Mouse (Mus musculus) left cerebral cortex, postnatal 36 days (tissue): ENCODE measurements around the gene Zfp91. TPM values are rescaled to one million over a fixed set of nuclear protein-coding genes. Genes with fewer than 3 reads are reported as not detected.
A peak's percentile ranks its signal among the peaks of the same experiment; 100 is the strongest.

ENCODE experiments used
- DNase-seq, 2 experiments: peaks; one replicate each; pipeline ENCODE4 v3.0.0; 2021 to 2022; ENCODE audit warnings: low spot score in 2 of 2, mixed read lengths in 1 of 2
- intact Hi-C: fragments of 180-260 bp; cut with DNase I; formaldehyde crosslinking; loops from one replicate; pipeline ENCODE4 v1.15.1; 2025
- total RNA-seq, 2 experiments: library from RNA; stranded (reverse); gene quantifications; 2 replicates each; pipeline ENCODE4 v1.2.3; 2021

Zfp91 gene
- 10 to 100 TPM; 94.2 to 95.2 TPM for total RNA-seq

DNA sequence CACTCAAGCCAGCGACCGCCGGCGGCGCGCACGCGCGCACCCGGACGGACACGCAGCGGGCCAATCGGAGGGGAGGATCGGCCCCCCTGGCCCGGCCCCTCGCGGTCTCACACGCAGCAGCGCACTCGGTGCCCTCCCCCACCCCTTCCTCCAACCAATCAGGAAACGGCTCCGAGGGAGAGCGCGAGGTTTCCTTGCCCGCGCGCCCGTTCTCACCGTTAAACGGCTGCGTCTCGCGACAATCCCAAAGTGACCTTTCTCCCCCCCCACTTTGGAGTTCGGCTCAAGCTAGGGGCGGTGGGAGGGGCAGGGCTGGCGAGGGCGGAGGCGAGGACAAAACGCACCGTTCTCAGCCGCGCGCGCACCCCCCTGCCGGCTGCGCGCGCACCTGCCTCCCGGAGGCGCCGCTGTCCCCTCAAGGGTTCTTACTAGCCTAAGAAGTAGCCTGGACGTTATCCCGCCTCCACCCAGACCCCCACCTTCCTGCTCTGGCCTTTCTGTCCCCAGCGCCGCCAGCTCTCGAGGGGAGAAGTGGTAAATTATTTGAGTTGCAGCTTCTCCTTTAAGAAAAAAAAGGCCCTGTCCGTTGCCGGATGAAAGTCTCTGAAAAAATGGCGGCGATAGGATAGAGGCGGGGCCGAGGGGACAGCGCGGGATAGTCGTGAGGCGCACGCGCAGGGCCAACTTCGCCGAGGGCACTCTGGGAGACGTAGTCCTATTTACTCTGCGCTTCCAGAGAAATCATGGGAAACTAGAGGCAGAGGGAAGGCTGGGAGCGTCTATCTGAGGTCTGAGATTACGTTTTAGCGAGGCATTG lies at the start of gene Zfp91, which contains the start of gene Lpxn:
Zfp91 (minus strand) TSS at position 616 of the 817 bp plus-strand sequence.
Lpxn (plus strand) TSS at position 683 of the 817 bp plus-strand sequence.
- intact Hi-C loops, result loop anchor here (2.0 to 5.0 kb wide), 6 partner anchors 33 to 783 kb away; partner anchors contain the start of gene Dtx4
- DNase-seq, result peak; percentile 96 to 98

DNA sequence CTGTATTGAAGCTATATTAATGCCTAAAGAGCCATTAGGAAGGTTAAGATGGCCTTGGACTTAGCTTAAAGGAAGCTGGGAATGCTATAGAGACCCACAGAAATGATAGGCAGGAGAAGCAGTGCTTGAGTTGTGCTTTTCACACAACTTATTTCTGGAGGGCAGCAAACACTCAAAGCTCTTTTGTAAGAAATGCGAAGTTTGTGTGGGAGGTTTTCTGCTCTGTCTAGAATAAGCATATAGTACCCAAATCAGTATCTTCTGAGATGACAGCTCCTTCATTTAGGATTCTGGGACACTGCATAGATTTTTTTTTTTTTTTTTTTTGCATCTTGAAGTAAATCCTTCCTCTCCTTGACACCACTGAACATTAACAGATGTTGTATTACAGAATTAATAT lies 42.6 kb upstream of the Zfp91 start:
- intact Hi-C loops, result no loop called here
- DNase-seq, result no peak

DNA sequence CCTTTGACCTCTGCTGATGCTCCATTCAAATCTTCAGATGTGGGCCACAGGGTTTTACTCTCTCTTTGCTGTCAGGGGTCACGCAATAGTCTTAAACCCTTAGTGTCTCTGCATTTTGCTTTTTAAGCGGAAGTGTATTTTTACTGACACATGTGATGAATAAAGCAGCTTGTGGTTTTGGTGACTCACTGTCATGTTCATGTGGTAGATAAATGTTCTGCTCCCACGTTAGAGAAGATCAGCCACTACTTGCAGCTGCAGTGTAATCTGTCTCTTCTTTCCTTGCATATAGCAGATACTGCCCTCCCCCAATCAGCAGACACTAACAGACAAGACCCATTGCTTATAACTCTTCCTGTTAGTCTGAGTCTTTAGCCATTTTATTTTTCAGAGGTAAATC lies 37.7 kb upstream of the Zfp91 start:
- intact Hi-C loops, result no loop called here
- no peak for DNase-seq

DNA sequence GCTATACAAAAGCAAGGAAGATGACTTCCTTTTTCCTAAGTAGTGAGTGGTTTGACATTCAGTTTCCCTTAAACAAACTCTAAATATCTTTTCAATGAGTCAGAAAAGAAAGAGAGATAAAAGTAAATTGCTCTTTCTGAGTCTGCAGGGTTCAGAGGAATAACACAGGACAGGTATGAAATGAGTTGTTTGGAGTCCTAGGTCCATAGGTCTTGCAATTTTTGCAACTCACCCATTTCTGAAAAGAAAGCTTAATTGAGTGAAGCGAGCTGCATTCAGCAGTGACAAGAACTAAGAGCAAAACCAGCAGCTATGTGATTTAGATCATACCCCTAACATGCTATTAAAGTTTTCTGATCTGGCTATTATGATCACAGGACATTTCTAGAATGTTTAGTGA lies 35.6 kb upstream of the Zfp91 start:
- intact Hi-C loops, result no loop called here

DNA sequence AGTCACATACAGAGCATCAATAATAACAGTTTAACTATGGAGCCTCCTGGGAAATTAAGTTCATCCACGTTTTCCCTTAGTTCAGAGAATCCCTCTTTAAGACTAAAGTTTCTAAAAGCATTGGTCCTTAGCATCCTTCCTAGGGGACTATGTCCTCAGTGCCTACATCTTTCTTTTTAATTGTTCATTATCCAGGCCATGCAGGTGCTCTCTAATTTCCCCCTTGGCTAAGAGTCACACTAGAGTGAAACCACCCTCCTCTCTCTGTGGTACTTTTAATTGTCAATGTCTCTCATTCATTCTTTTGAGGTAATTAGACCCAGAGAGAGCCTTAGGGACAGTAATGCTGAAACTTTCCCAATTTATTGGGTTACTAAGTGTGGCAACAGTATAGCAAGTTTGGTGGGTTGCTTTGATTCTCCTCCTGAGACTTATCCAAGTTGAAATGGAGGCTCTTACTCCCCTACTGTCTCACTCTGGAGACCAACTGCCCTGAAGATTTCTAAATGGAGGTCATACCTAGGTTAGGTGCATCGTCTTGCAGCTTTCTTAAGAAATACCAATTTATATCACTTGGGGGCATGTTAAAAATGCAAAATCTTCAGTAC lies 35.0 kb upstream of the Zfp91 start:
- no peak for DNase-seq
- intact Hi-C loops, result no loop called here

More for the DNA sequence above, 35.6 kb upstream of the Zfp91 start:
- DNase-seq, result no peak

DNA sequence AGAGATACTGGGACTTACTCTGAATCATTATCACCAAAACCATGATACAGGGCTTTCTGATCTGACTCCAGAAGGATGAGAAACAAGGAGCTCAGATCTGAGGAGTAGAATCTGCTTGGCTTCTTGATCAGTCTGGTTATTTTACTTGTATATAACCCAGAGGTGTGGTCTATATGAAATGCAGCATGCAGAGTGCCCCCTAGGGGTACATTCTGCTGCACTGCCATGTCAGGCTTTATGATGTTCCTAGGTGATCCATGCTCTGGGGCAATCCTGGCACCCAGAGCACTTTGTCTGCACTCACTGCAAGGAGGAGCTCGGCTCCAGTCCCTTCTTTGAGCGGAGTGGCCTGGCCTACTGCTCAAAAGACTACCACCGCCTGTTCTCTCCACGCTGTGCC lies 28.6 kb upstream of the Zfp91 start:
- intact Hi-C loops, result no loop called here
- no peak for DNase-seq

DNA sequence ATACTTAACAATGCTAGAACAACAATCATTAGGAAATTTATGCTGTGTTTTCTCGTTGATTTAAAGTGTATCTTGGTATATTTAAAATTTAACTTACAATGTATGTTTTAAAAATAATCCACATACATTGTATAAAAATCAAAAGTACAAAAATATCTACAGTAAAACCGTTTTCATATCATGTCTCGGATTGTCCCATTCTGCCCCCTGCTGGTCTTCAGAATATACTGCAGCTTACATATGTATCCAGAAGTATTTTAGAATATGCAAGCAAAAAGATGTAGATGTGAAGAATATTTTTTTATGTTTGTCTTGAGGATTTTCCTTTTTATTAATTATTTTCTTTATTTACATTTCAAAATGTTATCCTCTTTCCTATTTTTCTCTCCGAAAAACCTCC lies 24.5 kb upstream of the Zfp91 start:
- DNase-seq, result no peak
- intact Hi-C loops, result loop anchor here (1.0 kb wide), 1 partner anchor 302 kb away; no protein-coding TSS in a partner anchor

DNA sequence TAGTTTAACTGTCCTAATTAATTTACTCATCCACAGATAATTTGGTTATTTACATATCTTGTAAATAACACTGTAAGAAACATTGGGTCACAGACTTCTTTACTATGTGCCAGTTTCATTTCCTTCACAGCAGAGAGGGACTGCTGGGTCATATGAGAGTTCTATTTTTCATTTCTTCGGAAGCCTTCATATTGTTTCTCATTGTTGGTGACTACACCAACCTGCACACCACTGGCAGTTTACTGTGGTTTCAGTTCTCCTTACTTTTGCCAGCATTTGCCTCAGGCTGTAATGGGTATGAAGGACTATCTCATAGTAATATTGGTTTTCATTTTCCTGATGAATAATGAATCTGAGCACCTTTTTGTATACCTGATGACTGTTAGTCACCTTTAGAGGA lies 22.6 kb upstream of the Zfp91 start:
- intact Hi-C loops, result no loop called here
- DNase-seq, result no peak

DNA sequence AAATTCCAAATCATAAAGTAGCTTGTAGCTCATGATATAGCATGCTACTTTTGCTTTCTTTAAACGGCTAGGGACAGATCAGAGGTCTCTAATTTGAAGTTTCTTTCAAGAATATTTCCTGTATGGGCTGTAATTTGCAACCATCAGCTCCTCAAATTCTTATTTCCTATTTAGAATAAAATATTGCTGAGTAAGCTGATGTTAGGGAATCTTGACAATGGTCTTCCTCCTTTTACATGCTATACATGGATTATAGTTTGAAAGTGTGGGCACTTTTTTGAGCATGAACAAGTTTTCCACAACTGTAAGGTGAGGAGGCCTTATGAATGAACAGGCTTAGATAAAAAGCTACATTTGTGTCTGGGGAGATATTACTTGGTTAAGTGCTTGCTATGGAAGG lies 18.0 kb upstream of the Zfp91 start:
- intact Hi-C loops, result no loop called here
- no peak for DNase-seq

DNA sequence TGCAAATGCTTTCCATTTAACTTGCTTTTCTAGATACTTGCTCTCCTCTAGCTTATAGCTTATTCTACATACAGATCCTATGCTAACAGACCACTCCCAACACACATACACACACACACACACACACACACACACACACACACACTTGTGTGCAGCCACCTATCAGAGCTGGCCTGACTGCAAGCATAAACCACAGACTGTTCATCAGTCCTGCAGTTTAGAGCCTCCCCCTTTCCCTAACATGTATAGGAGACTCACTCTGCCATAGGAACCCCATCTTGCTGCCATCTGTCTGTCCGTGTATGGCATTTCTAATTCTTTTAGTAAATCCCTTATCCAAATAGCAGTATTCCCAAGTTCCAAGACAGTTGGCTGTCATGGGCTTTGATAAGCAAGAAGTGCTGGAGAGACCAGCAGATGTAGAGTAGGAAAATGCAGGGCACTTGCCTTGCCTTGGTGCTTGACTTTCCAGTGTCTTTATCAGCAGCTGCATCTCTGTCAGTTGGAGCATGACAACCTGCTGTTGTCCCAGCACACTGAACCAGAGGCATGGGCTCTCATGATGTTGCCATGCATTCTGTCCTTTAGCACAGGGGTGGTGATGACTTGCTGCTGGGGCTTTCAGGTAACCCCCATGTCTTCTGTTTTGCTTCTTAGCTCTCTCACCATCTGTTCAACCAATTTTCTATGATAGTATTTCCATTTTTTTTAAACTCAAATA lies 16.9 kb upstream of the Zfp91 start:
- intact Hi-C loops, result no loop called here
- DNase-seq, result no peak

DNA sequence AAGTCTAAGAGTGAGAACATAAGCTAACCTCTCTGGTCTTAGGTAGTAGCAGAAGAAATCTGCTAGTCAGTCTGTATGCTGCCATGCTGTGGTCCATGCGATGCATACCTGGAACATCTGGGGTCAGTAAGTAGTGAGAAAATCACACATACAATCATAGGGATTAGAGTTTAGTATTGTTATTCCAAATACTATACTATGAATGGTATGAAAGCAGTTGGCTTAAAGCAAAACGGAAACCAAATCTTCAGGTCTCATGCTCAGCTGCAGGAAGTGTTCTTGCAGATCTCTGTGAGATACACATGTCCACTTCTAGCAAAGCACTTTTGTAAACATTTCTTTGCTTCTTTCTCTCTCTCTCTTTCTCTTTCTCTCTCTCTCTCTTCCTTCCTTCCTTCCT lies 10.3 kb upstream of the Zfp91 start:
- intact Hi-C loops, result no loop called here
- no peak for DNase-seq

DNA sequence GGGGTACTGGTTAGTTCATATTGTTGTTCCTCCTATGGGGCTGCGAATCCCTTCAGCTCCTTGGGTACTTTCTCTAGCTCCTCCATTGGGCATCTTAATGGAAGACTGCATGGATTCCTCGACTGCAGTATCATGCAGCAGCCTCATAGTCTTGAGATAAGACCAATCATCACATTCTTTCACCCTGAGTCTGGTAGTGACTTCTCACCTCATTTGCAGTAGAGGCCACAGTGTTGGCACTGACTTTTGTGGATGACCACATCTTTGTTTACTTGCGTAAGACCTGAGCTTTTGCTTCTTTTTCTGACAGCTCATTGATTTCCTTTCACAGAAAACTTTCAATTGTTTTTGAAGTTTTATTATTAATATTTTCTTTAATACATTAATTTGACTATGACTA lies 9.8 kb upstream of the Zfp91 start:
- DNase-seq, result no peak
- intact Hi-C loops, result no loop called here

DNA sequence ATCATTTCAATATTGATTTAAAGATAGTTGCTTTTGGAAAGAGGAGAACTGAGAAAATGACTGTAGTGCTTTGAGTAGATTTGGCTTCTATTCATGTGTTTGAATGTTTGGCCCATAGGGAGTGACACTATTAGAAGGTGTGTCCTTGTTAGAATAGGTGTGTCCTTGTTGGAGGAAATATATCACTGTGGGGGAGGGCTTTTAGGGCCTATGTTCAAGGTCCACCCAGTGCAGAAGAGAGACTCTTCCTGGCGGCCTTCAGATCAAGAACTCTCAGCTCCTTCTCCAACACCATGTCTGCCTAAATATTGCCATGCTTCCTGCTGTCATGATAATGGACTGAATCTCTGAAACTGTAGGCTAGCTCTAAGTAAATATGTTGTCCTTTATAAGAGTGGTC lies 8.3 kb upstream of the Zfp91 start:
- intact Hi-C loops, result no loop called here
- DNase-seq, result no peak

DNA sequence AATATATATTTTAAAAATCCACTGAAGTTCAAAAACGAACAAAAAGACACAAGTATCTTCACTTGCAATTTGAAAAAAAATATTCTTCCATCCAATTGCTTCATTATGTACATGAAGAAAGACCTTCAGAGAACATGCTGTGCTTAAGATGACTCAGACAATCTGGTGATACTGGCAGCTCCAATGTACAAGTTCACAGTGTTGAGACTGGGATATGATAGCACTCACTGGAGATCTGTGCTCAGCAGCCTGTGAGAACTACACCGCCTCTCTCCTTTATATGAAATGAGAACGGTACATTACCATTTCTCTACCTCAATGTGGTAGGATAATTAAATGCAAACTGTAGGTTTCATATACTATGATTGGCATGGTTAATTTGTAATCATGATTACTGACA lies 6.9 kb upstream of the Zfp91 start:
- intact Hi-C loops, result no loop called here
- peak; percentile 27 to 29 for DNase-seq

DNA sequence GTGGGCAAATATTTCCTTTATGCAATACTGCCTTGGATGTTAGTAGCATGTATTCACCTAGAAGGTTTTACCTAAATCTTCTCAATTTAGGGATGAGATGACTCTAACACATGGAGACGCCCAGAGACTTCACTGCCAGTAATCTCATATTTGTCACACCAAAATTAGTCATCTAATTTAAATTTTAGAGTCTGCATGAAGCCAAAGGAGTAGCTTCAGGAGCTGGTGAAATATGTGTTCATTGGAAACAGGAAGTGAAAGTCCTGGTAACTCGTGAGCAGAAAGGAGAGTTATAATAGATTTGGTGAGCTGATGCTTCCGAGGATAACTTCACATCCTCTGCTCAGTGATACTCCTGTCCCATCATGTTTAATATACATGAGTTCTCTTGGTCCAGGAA lies 5.1 kb upstream of the Zfp91 start:
- DNase-seq, result no peak
- intact Hi-C loops, result no loop called here

DNA sequence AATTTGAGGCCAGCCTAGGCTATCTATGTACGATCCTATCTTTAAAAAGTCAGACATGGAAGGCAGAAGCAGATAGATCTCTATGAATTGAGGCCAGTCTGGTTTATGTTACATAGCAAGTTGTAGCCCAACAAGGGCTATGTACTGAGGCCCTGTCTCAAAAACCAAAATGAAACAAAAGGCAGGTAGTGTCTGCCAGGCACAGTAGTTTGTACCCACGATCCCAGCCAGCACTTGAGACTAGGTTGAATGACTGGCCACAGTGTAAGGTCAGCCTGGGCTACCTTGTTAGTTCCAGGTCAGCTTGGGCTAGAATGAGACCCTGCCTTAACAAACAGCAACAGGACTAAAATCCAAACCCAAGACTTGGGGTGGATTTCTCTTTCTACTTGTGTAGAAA lies 4.7 kb upstream of the Zfp91 start:
- no peak for DNase-seq
- intact Hi-C loops, result no loop called here

DNA sequence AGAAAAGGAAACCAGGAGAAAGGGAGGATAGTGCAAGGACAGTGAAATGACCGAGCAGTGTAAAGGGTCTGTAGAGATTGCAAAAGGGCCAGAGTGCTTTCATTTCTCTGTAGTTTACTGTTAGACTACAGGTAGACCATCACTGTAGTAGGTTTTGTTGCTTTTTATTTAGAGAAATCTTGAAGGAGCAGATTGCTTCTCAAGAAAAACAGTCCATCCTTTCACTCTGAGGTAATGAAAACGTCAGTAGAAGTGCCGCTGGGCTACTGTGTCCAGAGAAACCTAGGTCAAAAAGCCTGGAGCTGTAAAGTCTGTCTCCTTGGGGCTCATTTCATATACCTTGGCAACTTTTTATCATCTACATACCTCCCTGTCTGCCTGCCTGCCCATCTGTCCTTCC lies 3.2 kb upstream of the Zfp91 start:
- intact Hi-C loops, result loop anchor here (5.0 kb wide), 4 partner anchors 37 to 787 kb away; partner anchors contain the start of gene Dtx4
- no peak for DNase-seq

DNA sequence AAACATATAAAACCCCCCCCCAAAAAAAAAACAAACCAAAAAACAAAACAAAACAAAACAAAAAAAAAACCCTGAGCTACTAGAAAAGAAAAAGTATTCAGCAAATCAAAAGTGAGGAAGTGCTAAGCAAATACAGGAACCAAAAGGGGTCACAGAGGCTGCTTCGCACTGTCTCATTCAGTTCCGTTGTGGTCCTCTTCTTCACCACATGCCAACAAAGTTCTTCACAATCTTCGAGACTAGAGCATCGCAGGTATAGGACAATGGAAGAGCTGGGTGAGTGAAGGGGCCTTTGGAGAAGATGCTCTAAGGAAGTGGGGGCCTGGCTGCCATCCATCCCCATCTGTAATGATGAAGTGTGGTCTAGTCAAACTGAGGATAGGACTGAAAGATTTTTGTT lies 2.5 kb upstream of the Zfp91 start:
- intact Hi-C loops, result loop anchor here (5.0 kb wide), 4 partner anchors 36 to 786 kb away; partner anchors contain the start of gene Dtx4

DNA sequence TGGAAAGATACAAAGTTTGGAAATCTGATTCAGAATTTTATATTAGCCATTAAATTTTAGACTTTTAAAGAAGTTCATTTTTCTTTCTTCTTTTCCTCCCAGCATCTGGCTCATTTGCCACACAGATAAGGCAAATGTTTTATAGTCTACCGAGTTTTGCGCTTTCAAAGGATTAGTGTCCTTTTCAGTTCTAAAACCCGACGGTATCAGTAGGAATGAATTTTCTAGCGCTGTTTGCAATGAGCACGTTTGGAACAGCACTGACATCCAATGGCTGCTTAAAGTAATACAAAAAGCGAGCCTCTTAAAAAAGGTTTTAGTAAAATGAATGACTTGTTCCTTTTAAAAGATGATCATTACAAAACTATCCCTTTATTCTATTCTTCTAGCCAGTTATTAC lies 1.1 kb upstream of the Zfp91 start:
- no peak for DNase-seq
- intact Hi-C loops, result loop anchor here (2.0 to 5.0 kb wide), 5 partner anchors 35 to 785 kb away; partner anchors contain the start of gene Dtx4

More for the DNA sequence above, 2.5 kb upstream of the Zfp91 start:
- no peak for DNase-seq

DNA sequence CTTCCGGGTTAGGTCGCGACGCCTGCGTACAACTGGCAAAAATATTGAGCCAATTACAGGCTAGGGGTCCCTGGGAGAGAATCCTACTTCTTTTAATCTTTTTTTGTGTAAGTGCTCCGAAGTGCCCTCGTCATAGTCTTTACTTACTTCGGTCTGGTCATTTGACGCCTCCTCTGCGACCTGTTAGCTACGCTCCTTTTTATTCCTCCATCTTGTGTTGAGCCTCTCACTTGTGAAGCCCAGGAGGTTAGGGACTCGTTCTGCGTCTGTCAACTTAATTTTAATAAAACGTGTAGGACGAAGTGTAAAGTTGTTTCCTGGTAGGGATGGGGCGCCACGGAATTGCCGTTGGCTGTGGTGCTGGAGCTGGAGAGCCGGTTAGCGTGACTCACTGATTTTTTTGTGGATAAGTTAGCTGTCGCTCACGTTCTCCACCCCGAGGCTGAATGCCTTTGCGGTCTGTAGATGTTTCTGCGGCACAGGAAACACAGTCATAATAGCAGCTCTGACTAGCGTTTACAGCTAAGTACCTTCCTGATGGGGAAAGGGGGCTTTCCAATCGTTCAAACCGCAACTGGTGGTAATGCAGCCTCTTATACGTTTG lies 504 bp upstream of the Zfp91 start:
- no peak for DNase-seq

More for the DNA sequence above, 504 bp upstream of the Zfp91 start:
- intact Hi-C loops, result loop anchor here (2.0 to 5.0 kb wide), 5 partner anchors 34 to 784 kb away; partner anchors contain the start of gene Dtx4
